Mouse (Mus musculus): ENCODE measurements around the gene Greb1. TPM values are rescaled to one million over a fixed set of nuclear protein-coding genes. Genes with fewer than 3 reads are reported as not detected.
A peak's percentile ranks its signal among the peaks of the same experiment; 100 is the strongest.

Greb1 gene
- total RNA-seq, 1 experiment from 2014 or later: not detected

DNA sequence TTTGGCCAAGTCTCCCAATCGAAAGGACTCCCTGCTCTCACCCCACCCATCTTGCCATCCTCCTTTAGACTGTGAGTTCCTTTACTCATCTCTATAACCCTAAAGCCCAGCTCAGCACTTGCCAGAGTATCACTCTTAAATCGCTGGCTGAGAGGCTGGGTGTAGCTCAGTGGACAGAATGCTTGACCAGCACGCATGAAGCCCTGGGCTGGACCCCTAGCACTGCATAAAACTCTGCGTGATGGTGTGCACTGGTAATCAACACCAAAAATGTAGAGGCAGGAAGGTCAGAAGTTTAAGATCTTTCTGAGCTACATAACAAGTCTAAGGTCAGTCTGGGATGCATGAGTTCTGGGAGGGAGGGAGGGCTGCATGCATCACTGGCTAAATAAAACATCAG is 26.1 kb downstream of the Greb1 start:
- no peak for ATAC-seq (ENCODE audit: extremely low read depth, insufficient number of reproducible peaks, low FRiP score, poor library complexity, severe bottlenecking)

DNA sequence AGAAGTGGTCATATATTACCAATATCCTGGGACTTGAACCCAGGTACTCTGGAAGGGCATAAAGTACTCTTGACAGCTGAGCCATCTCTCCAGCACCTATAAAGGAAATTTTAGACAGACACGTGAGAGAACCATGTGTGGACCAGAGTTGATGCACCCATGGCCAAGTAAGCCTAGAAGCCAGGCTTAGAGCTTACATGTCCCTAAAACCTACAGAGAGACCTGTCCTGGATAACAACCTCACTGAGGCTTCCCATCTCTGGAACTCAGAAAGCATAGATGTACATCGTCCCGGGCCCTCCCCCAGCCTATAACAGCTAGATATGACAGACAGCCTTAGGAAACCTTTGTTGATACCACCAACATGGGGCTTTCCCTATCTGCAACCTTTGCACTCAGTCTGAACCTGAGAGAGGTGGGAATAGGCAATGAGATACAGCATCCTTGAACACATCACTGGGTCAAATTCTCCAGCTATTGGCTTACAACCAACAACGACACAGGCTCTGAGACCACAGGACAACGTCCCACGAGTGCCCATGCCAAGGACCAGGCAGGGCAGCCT is 31.0 kb downstream of the Greb1 start:
- no peak for ATAC-seq (ENCODE audit: extremely low read depth, insufficient number of reproducible peaks, low FRiP score, poor library complexity, severe bottlenecking)

DNA sequence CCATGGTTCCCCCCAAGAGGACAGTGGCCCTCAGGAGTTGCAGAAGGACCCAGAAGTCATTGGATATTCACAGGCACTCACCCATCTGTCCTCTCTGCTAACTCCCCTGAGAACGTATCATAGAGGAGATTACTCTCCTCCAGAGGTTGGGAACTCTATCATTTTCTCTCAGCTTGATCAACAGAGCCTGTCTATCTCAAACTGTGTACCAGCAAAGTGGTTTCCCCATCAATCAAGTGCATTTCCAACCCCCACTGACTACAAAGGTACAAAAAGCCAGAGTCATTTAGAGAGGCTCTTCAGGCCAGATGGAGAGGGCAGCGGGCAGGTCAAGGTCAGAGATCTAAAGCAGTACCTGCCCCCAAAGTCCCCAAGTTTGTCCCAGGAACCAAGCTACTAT is 32.0 kb downstream of the Greb1 start:
- ATAC-seq (ENCODE audit: extremely low read depth, insufficient number of reproducible peaks, low FRiP score, poor library complexity, severe bottlenecking): no peak

DNA sequence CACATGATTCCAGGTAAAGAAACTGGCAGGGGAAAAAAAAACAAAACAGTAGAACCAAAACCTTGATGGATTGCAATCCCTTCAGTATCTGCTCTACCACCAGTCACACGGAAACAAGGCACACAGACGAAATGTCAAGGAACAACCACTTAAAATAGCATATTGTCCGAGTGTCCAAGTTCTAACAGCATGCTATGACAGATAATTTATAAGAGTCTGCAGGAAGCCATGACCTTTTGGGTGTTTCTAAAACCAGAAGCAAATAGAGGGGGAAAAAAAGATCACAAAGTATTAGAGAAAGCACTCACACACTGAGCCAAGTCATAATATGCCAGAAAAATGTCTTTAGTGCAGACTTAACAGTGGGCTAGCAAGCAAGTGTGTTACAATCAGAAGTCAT is 32.4 kb downstream of the Greb1 start:
- no peak for ATAC-seq (ENCODE audit: extremely low read depth, insufficient number of reproducible peaks, low FRiP score, poor library complexity, severe bottlenecking)

DNA sequence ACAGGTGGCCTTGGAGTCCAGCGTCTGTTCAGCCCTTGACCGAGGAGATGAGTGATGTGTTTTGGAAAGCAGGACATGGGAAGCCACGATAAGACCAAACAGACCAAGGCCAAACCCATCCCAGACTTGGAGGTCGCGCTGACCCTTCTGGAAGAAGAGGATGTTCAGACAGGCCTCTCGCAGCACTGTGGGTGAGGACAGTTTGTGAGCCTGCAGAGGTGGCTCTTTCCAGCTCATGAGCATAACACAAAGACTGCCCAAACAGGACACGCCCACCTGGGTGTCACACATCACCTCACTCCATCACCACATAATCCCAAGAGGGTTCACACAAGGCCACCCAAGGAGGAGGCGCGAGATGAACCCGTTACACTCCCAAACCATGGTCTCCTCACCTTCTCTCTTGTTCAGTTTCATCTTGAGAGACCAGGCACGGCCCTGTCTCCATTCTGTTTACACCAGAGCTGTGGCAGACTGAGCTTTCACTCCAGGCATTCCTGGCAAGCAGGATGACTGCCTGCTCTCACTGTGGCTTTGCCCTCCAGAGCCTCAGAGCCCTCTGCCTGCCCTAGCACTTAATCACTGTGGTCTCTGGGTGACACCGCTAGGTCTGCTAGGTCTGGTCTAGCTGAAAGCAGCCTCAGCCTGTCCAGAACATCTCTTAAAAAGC is 35.8 kb downstream of the Greb1 start:
- peak; percentile 38; the same call in 1 of the 2 replicates for ATAC-seq (ENCODE audit: extremely low read depth, insufficient number of reproducible peaks, low FRiP score, poor library complexity, severe bottlenecking)

DNA sequence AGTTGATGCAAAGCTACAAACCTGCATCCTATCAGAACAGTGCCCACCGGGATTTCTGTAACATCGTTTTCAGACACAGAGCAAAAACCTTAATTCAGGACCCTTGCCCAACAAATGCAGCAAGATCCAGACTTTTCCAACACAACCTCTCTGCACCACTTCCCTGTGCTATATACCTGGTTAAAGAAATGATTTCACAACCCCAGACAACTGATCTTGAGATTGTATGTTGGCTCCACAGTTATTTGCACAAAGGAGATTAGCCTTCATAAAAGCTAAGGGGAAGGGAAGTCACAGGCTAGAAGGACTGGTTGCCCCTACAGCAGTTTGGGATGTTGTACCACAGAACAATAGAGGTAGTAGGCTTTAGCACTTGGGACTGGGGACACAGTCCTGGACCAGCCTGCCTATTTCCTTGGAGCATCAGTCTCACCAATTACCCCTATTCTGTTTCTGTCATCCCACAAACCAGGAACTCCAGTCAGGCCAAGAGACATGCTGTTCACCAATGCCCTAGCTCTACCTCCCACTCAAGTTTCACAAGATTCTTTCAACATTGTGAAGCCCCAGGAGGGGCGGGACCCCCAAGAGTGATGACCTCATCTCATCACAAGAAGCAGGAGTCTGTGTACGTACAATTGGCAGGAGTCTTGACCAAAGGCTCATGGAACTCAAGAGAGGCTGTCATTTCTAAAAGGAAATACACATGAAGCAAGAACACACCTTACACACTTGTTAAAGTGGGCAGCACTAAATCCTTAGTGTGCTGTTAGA is 36.9 kb downstream of the Greb1 start:
- ATAC-seq (ENCODE audit: extremely low read depth, insufficient number of reproducible peaks, low FRiP score, poor library complexity, severe bottlenecking): no peak

DNA sequence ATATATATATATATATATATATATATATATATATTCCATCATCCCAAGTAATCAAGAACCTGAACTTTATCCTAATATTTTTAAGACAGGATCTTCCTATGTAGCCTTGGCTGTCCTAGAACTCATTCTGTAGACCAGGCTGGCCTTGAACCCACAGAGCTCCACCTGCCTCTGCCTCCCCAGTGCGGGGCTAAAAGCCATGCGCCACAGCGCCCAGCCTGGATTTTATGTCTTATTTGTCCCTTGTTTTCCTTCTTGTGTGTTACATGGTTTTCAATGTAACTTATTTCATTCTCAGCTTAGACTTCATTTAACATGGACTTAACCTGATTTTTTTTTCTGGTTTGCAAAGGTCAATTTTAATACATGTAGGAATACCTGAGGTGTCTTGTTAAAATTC is 39.2 kb downstream of the Greb1 start:
- no peak for ATAC-seq (ENCODE audit: extremely low read depth, insufficient number of reproducible peaks, low FRiP score, poor library complexity, severe bottlenecking)

DNA sequence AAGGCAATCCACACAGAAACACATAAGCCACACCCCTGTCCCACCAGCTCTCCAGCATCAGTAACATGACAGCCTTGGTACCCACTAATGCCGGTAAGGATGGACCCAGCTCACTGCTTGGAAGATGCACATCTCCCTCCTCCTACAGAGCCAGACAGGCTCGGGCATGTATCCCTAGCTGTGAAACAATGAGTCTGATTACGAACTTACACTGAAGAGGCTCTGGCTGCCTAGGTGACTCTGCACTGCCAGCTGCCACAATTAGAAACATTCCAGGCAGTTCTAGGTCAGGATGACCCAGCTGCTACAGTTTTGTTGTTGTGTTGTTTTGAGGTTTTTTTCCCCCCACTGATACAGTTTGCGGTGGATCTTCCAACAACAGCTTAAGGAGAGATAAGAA is 40.4 kb downstream of the Greb1 start:
- no peak for ATAC-seq (ENCODE audit: extremely low read depth, insufficient number of reproducible peaks, low FRiP score, poor library complexity, severe bottlenecking)

DNA sequence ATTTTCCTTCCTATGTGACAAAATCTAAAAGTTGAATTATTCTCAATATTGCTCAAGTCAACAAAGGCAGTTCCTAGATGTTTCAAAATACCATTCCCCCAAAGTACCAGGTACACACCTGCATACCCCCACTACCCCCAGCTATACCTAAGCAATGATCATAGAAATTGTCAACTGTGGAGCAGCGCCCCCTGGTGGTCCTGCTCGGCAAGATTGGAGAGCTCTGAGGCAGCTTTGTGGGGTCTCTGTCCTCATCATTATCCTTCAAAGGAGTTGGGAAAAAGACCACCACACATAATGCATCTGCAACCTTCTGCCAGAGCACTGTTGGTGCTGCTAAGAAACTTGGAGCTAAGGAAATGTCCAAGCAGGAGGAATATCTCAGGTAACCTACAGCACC is 46.4 kb downstream of the Greb1 start:
- ATAC-seq (ENCODE audit: extremely low read depth, insufficient number of reproducible peaks, low FRiP score, poor library complexity, severe bottlenecking): no peak

DNA sequence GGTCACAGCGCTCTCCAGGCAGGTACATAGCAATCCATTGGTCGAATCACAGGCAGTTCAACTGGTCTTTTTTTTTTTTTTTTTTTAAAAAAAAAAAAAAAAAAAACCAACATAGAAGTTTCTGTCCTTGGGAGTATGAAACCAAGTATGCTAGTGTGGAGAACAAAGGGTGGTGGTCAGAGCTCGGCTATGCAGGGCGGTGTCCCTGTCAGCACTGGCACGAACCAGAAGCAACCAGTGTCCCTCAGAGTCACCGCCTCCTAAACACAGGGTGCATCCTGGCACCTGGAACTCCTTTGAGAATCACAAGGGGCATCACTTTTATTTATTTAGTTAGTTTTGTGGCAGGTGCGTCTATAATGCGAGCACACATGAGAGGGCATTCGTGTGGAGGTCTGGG is 47.1 kb downstream of the Greb1 start:
- no peak for ATAC-seq (ENCODE audit: extremely low read depth, insufficient number of reproducible peaks, low FRiP score, poor library complexity, severe bottlenecking)

DNA sequence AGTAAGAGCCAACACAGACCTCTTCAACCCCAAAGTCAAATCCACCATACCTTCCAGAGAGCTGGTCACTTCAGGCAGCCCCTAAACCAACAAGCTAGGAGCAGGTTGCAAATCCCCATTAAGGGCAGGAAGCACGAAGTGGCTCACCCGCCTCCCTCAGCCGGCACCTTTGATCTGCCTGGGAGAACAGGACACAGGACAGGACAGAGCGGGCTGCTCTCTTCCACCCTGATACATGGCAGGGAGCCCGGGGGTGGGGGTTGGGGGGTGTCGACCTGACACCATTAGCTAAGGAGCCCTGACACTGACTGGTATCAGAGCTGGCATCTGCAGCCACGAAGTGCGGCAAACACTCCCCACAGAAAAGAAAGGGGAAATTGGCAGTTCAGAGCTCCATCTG is 47.6 kb downstream of the Greb1 start:
- no peak for ATAC-seq (ENCODE audit: extremely low read depth, insufficient number of reproducible peaks, low FRiP score, poor library complexity, severe bottlenecking)

DNA sequence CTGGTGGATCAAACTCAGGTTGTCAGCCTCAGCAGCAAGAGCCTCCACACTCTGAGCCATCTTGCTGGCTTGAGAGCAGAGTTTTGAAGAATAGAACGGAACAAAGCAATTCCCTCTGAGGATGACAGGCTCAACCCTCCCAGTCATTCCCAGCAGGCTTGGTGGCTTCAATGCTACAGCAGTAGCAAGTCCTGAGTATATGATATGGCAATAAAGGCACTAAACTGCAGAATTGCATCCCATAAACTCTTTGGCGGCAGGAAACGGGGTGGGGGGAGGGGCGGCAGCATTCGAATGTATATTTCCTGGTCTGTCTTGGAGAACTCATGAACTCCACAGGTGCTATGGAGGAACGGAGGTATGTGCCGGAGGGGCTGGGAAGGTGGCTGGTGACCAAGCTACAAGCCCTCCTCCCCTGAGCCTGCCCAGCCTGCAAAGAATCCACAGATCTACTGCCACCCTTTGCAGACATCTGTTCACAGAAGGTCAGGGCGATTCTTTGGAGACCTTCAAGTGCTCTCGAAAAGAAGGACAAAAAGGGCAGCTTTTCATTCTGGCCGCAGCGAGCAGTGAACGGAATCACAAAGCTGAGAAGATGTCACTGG is 48.3 kb downstream of the Greb1 start:
- ATAC-seq (ENCODE audit: extremely low read depth, insufficient number of reproducible peaks, low FRiP score, poor library complexity, severe bottlenecking): no peak

DNA sequence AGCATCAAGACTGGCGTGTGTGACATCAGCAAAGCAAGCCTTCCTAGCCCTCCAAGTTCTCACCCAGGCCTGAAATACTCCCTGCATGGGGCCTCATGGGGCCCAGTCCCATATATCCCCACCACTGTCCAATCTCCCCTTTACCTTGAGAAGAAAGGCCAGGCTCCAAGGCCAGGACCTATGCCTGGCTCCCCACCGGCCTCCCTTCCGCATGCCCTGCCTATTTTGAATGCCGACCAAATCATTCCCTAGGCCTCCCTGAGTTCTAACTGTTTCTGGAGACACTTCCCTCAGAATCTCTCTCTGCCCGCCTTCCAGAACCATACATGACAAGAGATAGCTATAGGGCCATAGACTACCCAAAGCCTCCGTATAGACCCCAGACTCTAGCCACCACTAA is 49.1 kb downstream of the Greb1 start:
- ATAC-seq (ENCODE audit: extremely low read depth, insufficient number of reproducible peaks, low FRiP score, poor library complexity, severe bottlenecking): no peak

DNA sequence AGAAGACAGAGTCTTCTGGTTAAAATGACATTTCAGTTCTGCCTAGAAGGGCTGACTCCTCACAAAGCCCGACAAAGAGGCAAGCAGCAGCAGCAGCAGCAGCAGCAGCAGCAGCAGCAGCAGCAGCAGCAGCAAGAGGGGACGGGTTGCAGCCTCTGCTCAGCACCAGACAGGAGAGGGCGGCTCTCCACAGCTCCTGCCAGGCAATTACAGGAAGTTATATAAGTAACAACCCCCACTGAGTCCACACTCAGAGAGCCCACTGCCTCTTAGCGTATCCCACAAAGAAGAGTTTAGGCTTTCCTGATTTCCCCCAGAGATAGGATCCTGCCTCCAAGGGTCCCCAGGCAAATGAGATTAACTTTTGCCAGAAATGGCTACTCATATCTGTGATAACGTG is 60.6 kb downstream of the Greb1 start:
- no peak for ATAC-seq (ENCODE audit: extremely low read depth, insufficient number of reproducible peaks, low FRiP score, poor library complexity, severe bottlenecking)

DNA sequence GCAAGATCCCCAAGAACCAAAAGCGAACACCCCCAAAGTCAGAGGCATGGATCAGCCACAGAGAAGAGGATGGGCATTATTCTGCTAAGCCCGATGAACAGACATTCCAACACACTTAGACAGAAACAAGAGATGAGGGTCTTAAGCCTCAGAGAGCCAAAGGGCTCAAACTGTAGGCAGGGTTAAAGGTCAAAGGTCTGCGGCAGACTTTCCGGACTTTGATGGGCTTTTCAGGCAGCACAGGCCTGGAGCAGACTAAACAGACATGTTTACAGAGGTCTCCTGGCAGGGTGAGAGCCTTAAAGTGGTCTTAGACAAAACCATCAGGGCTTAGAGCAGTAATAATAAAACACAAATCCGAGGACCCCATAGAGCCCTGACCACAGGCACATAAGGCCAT is 63.4 kb downstream of the Greb1 start:
- no peak for ATAC-seq (ENCODE audit: extremely low read depth, insufficient number of reproducible peaks, low FRiP score, poor library complexity, severe bottlenecking)

DNA sequence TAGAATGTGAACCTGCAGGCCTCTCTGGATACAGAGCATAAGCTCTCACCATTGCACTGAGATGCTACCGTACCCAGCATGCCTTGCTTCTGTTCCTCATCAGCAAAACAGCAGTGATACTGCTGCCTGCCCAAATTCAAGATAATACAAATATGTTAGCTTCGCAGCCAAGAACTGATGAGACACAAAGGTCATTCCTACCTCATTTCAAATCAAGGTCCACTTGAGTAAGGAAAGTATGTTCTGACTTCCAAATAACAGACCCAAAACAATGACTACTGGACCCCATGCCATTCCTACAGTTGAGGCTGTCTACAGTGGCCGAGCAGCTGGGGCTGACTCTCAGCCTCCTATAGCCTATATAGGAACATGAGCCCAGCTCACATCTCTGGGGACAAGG is 66.0 kb downstream of the Greb1 start:
- no peak for ATAC-seq (ENCODE audit: extremely low read depth, insufficient number of reproducible peaks, low FRiP score, poor library complexity, severe bottlenecking)

DNA sequence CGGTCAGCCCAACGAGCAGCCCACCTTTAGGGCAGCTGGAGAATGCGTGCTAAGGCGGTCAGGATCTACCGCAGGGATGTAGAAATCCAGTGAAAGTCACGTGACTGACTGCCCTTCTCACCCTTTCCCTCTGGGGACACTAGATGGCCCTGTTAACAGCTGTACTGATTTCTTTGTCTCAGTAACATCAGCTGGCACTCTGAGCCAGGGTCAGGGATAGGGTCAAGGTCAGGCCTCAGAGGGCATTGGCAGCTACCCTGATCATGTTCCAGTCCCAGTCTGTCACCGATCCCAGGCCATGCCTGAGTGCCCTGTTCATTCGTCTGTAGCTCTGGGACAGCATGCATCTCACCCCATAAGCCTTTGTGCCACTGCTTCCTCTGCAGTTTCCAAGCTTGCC is 66.7 kb downstream of the Greb1 start:
- no peak for ATAC-seq (ENCODE audit: extremely low read depth, insufficient number of reproducible peaks, low FRiP score, poor library complexity, severe bottlenecking)

DNA sequence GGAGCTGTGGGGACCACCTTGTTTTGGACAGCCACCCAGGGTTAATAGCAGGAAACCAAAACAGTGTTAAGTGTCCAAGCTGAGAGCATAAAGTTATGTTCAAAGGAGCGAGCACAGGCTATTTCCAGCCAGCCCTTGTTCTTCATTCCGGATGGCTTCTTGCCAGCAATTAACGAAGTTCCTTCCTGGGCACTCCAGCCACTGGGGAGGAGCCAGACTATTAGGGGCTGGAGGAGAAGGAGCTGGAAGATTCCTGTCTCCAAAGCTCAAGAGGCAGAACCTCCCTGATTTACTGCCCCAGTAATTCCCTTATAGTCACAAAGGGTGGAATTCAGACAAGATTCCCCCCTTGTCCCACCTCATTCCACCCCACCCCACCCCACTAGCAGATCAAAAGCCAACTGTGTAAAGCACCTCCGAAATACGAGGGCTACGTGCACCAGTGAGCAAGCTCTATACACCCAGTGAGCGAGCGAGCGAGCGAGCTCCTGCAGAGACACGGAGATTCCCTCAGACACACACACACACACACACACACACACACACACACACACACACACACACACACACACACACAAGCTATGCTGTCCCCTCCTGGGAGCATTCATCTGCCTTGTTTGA is 69.5 kb downstream of the Greb1 start:
- ATAC-seq (ENCODE audit: extremely low read depth, insufficient number of reproducible peaks, low FRiP score, poor library complexity, severe bottlenecking): no peak

DNA sequence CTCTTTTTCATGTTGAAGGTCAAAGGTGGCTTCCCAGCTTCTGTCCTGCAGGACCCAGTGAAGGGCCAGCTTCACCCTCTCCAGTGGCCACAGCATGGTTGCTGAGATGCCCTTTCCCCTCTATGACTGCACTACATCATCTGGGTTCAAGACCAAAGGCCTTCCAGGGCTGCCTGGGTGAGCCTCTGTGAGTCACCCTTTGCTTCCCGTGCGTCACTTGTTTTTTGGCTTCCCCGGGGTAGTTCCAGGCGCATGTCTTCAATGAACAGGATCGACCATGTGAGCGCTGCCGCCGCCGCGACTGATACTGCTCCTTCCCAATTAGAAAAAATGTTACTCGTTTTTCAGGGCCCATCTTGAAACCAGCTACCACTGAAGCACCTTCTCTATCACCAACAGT is 70.5 kb downstream of the Greb1 start:
- ATAC-seq (ENCODE audit: extremely low read depth, insufficient number of reproducible peaks, low FRiP score, poor library complexity, severe bottlenecking): no peak

DNA sequence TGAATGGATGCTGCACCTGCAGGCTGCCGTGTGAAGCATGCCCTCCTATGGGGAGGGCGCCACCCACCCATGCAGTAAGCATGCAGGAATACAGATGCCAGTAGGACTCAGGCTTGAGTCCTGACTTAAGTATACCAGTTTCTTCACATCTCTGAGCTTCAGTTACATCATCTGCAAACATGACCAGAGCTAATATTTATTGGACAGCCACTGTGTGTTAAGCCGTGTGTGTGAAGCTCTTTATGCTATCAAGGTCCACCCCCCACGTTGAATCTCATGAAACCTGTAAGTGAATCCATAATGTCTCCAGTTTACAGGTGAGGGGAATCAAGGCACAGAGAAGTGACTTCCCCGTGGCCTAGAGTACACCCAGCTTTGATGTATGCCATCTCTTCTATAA is 72.5 kb downstream of the Greb1 start:
- no peak for ATAC-seq (ENCODE audit: extremely low read depth, insufficient number of reproducible peaks, low FRiP score, poor library complexity, severe bottlenecking)

All from neutrophil, adult 5-6 weeks (primary cell).